9 mouse cellular contexts compared by ENCODE assay signal in the genomic region with DNA sequence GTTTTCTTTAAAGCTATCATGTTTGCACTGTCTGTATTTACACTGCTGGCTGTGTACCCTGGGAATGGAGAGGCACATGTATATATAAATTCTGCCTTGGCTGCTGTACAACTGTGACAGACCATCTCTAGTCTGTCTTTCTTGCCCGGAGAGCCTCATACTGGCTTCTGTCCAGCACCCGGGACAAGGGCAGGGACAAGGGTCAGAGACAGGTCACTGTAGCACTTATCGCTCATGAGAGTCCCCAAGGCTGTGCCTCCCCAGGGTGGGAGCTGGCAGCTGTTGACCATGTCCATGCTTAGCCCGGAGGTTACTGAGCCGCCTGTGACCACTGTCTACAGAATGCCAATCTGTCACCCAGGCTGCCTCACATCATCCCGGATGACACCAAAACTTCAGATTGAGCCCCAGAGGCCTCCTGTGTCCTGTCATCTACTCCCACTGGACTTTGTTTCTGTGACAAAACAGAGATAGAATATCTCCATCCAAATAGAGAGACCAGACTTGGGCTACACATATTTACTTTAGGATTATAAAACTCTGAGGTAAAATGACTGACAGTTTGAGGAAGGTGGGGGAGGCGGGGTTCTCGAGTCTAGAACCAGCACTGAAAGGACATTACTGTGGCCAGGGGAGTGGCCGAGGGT. TPM values are rescaled to one million over a fixed set of nuclear protein-coding genes. Genes with fewer than 3 reads are reported as not detected.
DNase-seq lines count a peak whose midpoint lies in the region; ATAC-seq and TF ChIP-seq lines count a peak whose summit lies in the region.
"Had no signal": no experiment of that assay in that cellular context is flagged by ENCODE, and none has a peak within 500 bp of the region (broad histone marks: within the 10 kb centered on the region; RNA-seq: fewer than 3 reads in every experiment).

No protein-coding gene starts in this region.

- intact Hi-C loops in left cerebral cortex, postnatal 4 days (cut with DNase I): no loop called here

- no peak for ATAC-seq in liver, embryonic 12.5 days
- ATAC-seq in heart, embryonic 13.5 days (ENCODE audit: extremely low read depth, insufficient number of reproducible peaks, low FRiP score, low TSS enrichment): peak; percentile 48; the same call in 1 of the 2 replicates
- peak; percentile 75 for ATAC-seq in liver, postnatal 0 days

- no peaks in the 10 kb centered on the region for H3K9me3 ChIP-seq in liver, embryonic 12.5 days (replicated peaks)
- no peaks in the 10 kb centered on the region for H3K9me3 ChIP-seq in heart, embryonic 13.5 days
- no peaks in the 10 kb centered on the region for H3K9me3 ChIP-seq in liver, postnatal 0 days (ENCODE audit: low read length)

- H3K27me3 ChIP-seq in liver, adult 2 months (ENCODE audit: control insufficient read depth, insufficient read depth, low read length): no peaks in the 10 kb centered on the region
- H3K27me3 ChIP-seq in liver, embryonic 12.5 days (replicated peaks): no peaks in the 10 kb centered on the region
- no peaks in the 10 kb centered on the region for H3K27me3 ChIP-seq in heart, embryonic 13.5 days (replicated peaks)
- no peaks in the 10 kb centered on the region for H3K27me3 ChIP-seq in liver, postnatal 0 days (ENCODE audit: insufficient read depth, low read length)

- H3K4me1 ChIP-seq in liver, adult 2 months (ENCODE audit: control insufficient read depth, insufficient read depth, low read length): peaks cover 30% of the 10 kb centered on the region
- peaks cover 71% of the 10 kb centered on the region for H3K4me1 ChIP-seq in liver, embryonic 12.5 days
- H3K4me1 ChIP-seq in heart, embryonic 13.5 days: peaks cover 91% of the 10 kb centered on the region
- peaks cover 60% of the 10 kb centered on the region for H3K4me1 ChIP-seq in liver, postnatal 0 days (ENCODE audit: insufficient read depth)

- 16% methylated on average over 9 of the region's 9 CpGs for WGBS in liver, adult 2 months
- 53% methylated on average over 9 of the region's 9 CpGs for WGBS in liver, embryonic 12.5 days (ENCODE audit: insufficient replicate concordance)
- WGBS in heart, embryonic 13.5 days: 37% methylated on average over 9 of the region's 9 CpGs
- WGBS in liver, postnatal 0 days (ENCODE audit: insufficient replicate concordance): 48% methylated on average over 9 of the region's 9 CpGs

- H3K79me2 ChIP-seq in liver, adult 2 months (ENCODE audit: control insufficient read depth, insufficient read depth, low read length): peaks cover 3% of the 10 kb centered on the region; the same call in 1 of the 2 replicates

- no peak overlapping the region for H3K4me2 ChIP-seq in liver, embryonic 12.5 days
- H3K4me2 ChIP-seq in heart, embryonic 13.5 days: 0 out of 2 replicates have a peak overlapping the region, but pooled peaks have one; percentile 1
- H3K4me2 ChIP-seq in liver, postnatal 0 days (ENCODE audit: low read depth, low read length): peak overlapping the region; percentile 22; the same call in 1 of the 2 replicates

- DNase-seq in liver, adult 2 months (ENCODE audit: extremely low read depth, low read depth, low spot score): peak; percentile 82
- DNase-seq in liver, postnatal 0 days: peak; percentile 69
- DNase-seq in testis, postnatal 14 days (ENCODE audit: low spot score): peak; percentile 56
- DNase-seq in right cerebral cortex, postnatal 25 days: no peak
- no peak for DNase-seq in thymus, postnatal 0 days (ENCODE audit: low spot score)
- DNase-seq in left cerebral cortex, postnatal 4 days: no peak
- DNase-seq: right cerebral cortex, postnatal 14 days had no signal

- peak overlapping the region; percentile 75 for H3K27ac ChIP-seq in liver, adult 2 months (replicated peaks; ENCODE audit: insufficient read depth, low read depth, low read length)
- no peak overlapping the region for H3K27ac ChIP-seq in liver, embryonic 12.5 days
- H3K27ac ChIP-seq in heart, embryonic 13.5 days (replicated peaks): peak overlapping the region; percentile 89
- H3K27ac ChIP-seq in liver, postnatal 0 days (ENCODE audit: low read depth): peak overlapping the region; percentile 84

- no peak for TF ChIP-seq EP300 in liver, postnatal 0 days (IDR thresholded peaks at IDR 0.05; ENCODE audit: low read depth)

- no peaks in the 10 kb centered on the region for H3K36me3 ChIP-seq in liver, adult 2 months (ENCODE audit: control insufficient read depth, insufficient read depth, low read length)
- no peaks in the 10 kb centered on the region; the same call in 1 of the 2 replicates for H3K36me3 ChIP-seq in liver, embryonic 12.5 days
- H3K36me3 ChIP-seq in heart, embryonic 13.5 days: peaks cover 20% of the 10 kb centered on the region
- 0 out of 2 replicates have a peak, but pooled peaks cover 5% of the 10 kb centered on the region for H3K36me3 ChIP-seq in liver, postnatal 0 days (replicated peaks; ENCODE audit: insufficient read depth, low read length)

- H3K4me3 ChIP-seq in liver, adult 2 months (ENCODE audit: insufficient read depth, low read depth, low read length): no peak overlapping the region
- no peak overlapping the region for H3K4me3 ChIP-seq in liver, embryonic 12.5 days
- H3K4me3 ChIP-seq in heart, embryonic 13.5 days: no peak overlapping the region
- no peak overlapping the region for H3K4me3 ChIP-seq in liver, postnatal 0 days (ENCODE audit: low read depth, low read length)

- H3K9ac ChIP-seq in liver, adult 2 months (ENCODE audit: low read depth, low read length): no peak overlapping the region
- H3K9ac ChIP-seq in liver, embryonic 12.5 days: no peak overlapping the region
- H3K9ac ChIP-seq in heart, embryonic 13.5 days: no peak overlapping the region; the same call in 1 of the 2 replicates
- H3K9ac ChIP-seq in liver, postnatal 0 days (replicated peaks): no peak overlapping the region

- no peak for TF ChIP-seq POLR2A in liver, adult 2 months (IDR thresholded peaks at IDR 0.05; ENCODE audit: extremely low read depth, insufficient read depth, low read length)

- no peak for TF ChIP-seq CTCF in liver, adult 2 months (IDR thresholded peaks at IDR 0.05; ENCODE audit: low read depth, low read length)
- TF ChIP-seq CTCF in liver, postnatal 0 days (IDR thresholded peaks at IDR 0.05; ENCODE audit: low read depth): no peak

RNA-seq across cellular contexts. Expression of gene Capn2, which starts 17.8 kb away (rescaled TPM):
- total RNA-seq in liver, adult 2 months (2014; rRNA removed): 27.8 and 28.1 TPM in 2 replicates
- 9.3 and 10.3 TPM in 2 replicates for polyA plus RNA-seq in liver, adult 2 months (2012; rRNA removed)
- 35.4 and 36.6 TPM in 2 replicates for polyA plus RNA-seq in liver, embryonic 12.5 days (2016; fragmentation: Nextera tagmentation; extraction: Ambion mirVana)
- polyA plus RNA-seq in heart, embryonic 13.5 days (2015; fragmentation: Nextera tagmentation; extraction: Ambion mirVana): 90.2 and 93.3 TPM in 2 replicates
- 20.6 and 23.6 TPM in 2 replicates for polyA plus RNA-seq in liver, postnatal 0 days (2015; fragmentation: Nextera tagmentation; extraction: Ambion mirVana)
- 48.7 and 50.6 TPM in 2 replicates for polyA plus RNA-seq in thymus, postnatal 0 days (2015; fragmentation: Nextera tagmentation; extraction: Ambion mirVana)
- total RNA-seq in left cerebral cortex, postnatal 4 days (2021): 10 to 100 TPM; 77.0 to 82.5 TPM

Comparison
In these comparisons a context has a peak if more than half of its experiments do, and no peak if none do; other contexts are left out.
1. DNase-seq: peak in liver, adult 2 months (single experiment), liver, postnatal 0 days (single experiment) and testis, postnatal 14 days (single experiment); none in right cerebral cortex, postnatal 25 days (single experiment), thymus, postnatal 0 days (single experiment) and left cerebral cortex, postnatal 4 days (single experiment).